Mouse (Mus musculus) adrenal gland, adult (tissue): ENCODE measurements around the gene Eml1.

Experiments
- DNase-seq, 2 experiments: peaks; one replicate each; pipeline ENCODE4 v3.0.0; 2022 to 2023; ENCODE audit warnings: low spot score in 1 of 2; ENCODE audit not compliant: inconsistent age in 2 of 2

The Eml1 gene

DNA sequence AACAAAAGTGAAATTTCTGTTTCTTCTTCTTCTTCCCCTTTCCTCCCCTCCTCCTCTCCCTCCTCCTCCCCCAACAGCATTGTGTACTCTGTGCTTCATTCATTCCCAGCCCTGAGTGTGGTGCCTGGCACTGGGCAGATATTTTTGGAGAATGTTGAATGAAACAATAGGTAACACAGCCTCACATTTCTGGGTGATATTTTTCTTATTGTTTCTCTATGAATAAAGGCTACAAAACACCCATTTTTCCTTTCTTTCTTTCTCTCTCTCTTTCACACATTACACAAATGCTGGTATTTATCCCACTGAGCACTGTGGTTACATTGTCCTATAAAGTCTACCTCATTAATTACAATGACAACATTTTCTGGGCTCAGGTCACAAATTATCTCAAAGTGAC is 48.8 kb downstream of the Eml1 start:
- no peak for DNase-seq

GRCm38 (mm10) chr12:108421477-108421876 is 50.7 kb downstream of the Eml1 start:
- DNase-seq = no peak

DNA sequence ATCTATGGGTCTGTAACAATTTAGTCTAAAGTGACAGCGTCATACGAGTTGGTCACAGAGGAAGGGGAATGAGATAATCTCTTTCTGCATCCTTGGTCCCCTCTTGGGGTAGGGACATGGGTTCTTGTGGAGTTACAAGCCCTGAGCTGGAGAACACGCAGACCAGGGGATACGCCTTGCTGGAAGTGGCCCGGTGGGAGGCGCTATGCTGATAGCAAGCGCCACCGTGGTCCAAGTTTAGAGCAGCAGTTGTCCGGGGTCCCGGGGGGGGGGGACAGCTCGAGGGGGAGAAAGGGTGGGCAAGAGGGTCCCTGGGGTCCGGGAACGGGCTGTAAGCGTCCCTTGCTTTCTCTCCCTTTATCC is 51.7 kb downstream of the Eml1 start:
- peak; percentile 36 to 63 for DNase-seq

- peak; percentile 95 to 97 for DNase-seq
Measured at GRCm38 (mm10) chr12:108422858-108423631, 52.3 kb downstream of the Eml1 start.

DNA sequence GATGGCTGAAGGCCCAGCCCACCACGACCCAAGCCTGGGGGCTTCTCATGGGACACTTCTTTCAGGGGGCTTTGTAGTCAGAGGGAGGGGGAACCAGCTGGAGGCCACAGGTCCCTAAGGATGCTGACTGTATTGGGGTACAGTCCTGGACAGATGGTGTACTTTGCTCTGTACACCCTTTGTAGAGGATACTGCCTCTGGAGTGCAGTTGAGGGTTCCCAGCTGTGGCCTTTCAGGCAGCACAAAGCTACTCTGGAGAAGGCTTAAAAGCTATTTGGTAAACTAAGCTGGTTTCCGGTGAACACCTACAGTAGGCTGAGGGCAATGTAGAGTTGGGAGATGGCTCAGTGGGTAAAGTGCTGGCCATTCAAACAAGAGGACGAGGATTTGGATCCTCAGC is 60.2 kb downstream of the Eml1 start:
- DNase-seq = no peak

DNA sequence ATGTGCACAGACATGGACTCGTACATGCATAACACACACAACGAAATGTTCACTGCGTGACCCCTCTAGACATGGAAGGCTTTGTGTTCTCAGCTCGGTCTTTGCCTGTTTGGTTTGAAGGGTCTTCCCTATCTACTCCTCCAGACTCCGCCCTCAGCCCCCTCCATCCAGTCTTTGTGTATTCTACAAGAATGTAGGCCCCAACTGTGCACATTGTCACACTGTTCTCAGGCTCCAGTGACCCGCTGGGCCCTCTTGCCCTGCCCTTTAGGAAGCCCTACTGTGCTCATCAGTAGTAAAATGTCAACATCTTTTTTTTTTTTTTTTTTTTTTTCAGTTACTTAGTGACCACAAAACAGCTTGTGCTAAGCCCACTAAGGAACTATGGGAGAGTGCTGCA is 61.0 kb downstream of the Eml1 start:
- DNase-seq = no peak

GRCm38 (mm10) chr12:108432578-108432977 is 61.8 kb downstream of the Eml1 start:
- no peak for DNase-seq

DNA sequence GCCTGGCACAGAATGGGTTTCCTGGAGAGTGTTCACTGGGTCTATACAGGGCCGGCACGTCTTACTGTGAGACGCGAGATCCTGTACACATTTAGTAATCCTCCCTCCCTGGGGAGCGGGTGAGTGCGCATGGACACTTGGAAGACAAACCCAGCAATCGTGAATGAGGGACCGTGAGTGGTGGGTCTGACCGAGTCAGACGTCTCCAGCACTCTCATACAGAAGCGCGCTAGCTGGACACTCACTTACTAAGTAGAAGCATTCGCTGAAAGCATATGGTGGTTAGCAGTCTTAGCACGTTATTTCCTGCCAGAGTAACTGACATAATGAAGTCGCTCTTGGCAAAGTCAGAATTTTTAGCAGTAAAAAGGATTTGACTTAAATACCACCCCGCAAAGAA is 62.3 kb downstream of the Eml1 start:
- DNase-seq = no peak

DNA sequence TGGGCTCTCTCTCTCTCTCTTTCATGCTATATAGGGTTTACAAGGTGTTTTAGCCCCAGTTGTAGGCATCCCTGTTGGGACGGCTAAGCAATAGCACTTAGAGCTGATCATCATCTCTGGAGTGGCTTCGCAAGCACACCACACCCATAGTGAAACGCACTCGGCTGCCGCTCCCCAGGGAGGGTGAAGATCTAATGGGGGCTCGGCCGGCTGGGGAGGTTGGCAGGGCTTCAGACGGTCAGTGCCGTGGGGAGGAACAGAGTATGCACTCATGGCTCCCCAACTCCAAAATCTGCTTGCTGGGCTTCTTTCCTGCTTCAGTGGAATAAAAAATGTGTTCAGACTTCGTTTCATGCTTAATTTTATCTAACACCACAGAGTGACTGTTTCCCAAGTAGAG is 62.7 kb downstream of the Eml1 start:
- DNase-seq = no peak

GRCm38 (mm10) chr12:108435444-108436015 is 64.8 kb downstream of the Eml1 start:
- no peak for DNase-seq

- DNase-seq = peak in 1 of 2 experiments; percentile 32
Measured at GRCm38 (mm10) chr12:108436029-108436923, 65.5 kb downstream of the Eml1 start.

DNA sequence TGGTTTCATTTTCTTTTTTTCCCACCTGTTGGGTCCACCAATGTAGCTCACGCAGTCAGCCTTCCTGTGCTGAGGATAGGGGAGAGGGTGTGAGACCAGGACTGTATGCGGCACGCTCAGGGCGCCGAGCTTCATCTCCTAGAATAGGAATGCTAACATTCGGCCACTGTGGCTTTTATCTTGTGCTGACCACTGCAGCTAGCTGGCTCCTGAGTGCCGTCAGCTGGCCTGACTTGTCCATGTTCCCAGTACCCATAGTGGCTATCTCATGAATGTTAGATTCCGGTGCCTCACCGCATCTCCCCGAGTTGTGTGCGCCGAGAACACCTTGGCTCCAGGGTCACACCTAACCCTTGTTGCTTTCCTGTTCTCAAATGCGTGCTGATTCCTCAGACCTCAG is 66.7 kb downstream of the Eml1 start:
- no peak for DNase-seq

- no peak for DNase-seq
Measured at GRCm38 (mm10) chr12:108443271-108443670, 72.5 kb downstream of the Eml1 start.

GRCm38 (mm10) chr12:108443708-108444107 is 73.0 kb downstream of the Eml1 start:
- DNase-seq = no peak

DNA sequence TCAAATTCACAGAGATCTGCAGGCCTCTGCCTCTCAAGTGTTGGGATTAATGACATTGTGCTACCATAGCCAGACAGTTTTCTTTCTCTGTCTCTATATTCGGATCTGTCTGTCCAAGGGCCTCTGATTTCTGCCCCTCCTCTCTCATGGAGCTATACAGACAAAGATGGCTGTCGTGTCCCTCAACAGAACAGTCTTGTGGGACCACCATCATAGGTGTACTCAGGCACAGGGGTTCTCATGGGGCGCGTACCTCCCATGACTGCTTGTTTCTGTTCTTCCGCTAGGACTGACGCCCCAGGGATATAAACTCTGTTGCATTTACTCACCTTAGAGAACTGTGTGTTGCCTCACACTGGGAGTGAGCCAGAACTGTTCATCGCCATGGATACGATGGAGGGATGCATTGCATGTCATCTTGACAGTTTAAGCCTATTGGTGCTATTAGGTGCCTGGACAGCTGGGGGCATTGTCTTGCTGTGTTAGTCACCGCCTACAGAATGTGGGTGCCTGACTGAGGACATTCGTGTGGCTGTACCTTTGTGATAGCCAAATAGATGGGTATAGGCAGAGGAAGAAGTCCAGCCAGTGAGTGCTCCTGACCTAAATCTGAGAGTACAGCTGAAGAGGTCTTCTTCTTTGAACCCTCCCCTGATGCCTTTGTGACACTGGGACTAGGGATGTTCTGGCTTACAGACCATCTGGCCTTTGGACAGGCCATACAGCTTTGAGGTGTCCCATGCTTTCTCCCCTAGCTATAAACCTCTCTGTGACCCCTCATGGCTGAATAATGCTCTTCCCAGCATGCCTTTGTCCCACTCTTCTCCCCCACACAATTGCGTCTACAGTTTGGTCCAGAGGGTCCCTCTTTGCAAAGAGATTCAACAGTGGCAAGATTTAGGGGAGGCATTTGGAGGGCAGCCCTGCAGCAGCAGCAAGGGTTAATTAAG is 73.7 kb downstream of the Eml1 start:
- no peak for DNase-seq

GRCm38 (mm10) chr12:108446721-108447120 is 76.0 kb downstream of the Eml1 start:
- DNase-seq = no peak

- DNase-seq = peak; percentile 21 to 58
Measured at GRCm38 (mm10) chr12:108448396-108448795, 77.6 kb downstream of the Eml1 start.

GRCm38 (mm10) chr12:108449935-108450334 is 79.2 kb downstream of the Eml1 start:
- peak; percentile 41 to 75 for DNase-seq

GRCm38 (mm10) chr12:108450546-108450945 is 79.8 kb downstream of the Eml1 start:
- no peak for DNase-seq

- DNase-seq = no peak
Measured at GRCm38 (mm10) chr12:108452151-108452874, 81.6 kb downstream of the Eml1 start.
